Mouse (Mus musculus) liver, embryonic 14.5 days (tissue): ENCODE data around the gene Junb. TPM values are rescaled to one million over a fixed set of nuclear protein-coding genes. Genes with fewer than 3 reads are reported as not detected.
A peak's percentile ranks its signal among the peaks of the same experiment; 100 is the strongest.

Experiments
- ATAC-seq: fragments of 200-750 bp; cut with Nextera tagmentation; 2 replicates; pipeline ENCODE4 v1.8.0; 2017; ENCODE audit warnings: moderate number of reproducible peaks, mild to moderate bottlenecking, moderate library complexity; ENCODE audit not compliant: insufficient read depth
- DNase-seq, 3 experiments: peaks; one replicate each; pipeline ENCODE4 v3.0.0-alpha.2; 2012 to 2013; ENCODE audit warnings: low read depth in 3 of 3, low spot score in 3 of 3
- H3K27ac ChIP-seq: fragments of 300-500 bp; sonication (generic); 2 replicates; pipeline ENCODE4 v1.5.1; 2014; ENCODE audit warnings: moderate library complexity, mild to moderate bottlenecking, control low read depth, inconsistent platforms
- H3K27me3 ChIP-seq: fragments of 300-500 bp; sonication (generic); 2 replicates; pipeline ENCODE4 v1.6.1; 2014; ENCODE audit warnings: mild to moderate bottlenecking, low read length, moderate library complexity; ENCODE audit not compliant: control insufficient read depth, insufficient read depth
- H3K36me3 ChIP-seq: fragments of 300-500 bp; sonication (generic); replicated peaks from 2 replicates; pipeline ENCODE4 v1.6.1; 2014; ENCODE audit warnings: low read depth; ENCODE audit not compliant: control insufficient read depth, insufficient read depth
- H3K4me1 ChIP-seq, 2 experiments: fragments of 200-500 bp in 1 of 2; fragments of 300-500 bp in 1 of 2; sonication (generic) in 1 of 2; replicated peaks; 2 replicates each; pipeline ENCODE4 v1.6.1; 2012 to 2014; ENCODE audit warnings: antibody characterized with exemption in 1 of 2, inconsistent platforms in 1 of 2, low read length in 1 of 2; ENCODE audit not compliant: control insufficient read depth in 2 of 2, insufficient read depth in 2 of 2
- H3K4me2 ChIP-seq: fragments of 300-500 bp; sonication (generic); 2 replicates; pipeline ENCODE4 v1.6.1; 2014; ENCODE audit warnings: low read depth, mild to moderate bottlenecking, control low read depth, moderate library complexity
- H3K4me3 ChIP-seq, 2 experiments: fragments of 200-500 bp in 1 of 2; fragments of 300-500 bp in 1 of 2; sonication (generic) in 1 of 2; 2 replicates each; pipeline ENCODE4 v1.5.1; 2012 to 2014; ENCODE audit warnings: low read depth in 2 of 2, low read length in 2 of 2, mild to moderate bottlenecking in 2 of 2, control low read depth in 1 of 2, inconsistent platforms in 1 of 2, moderate library complexity in 1 of 2; ENCODE audit not compliant: insufficient read depth in 1 of 2
- H3K9ac ChIP-seq: fragments of 300-500 bp; sonication (generic); replicated peaks from 2 replicates; pipeline ENCODE4 v1.6.1; 2014; ENCODE audit warnings: mild to moderate bottlenecking, control low read depth, moderate library complexity
- H3K9me3 ChIP-seq: fragments of 300-500 bp; sonication (generic); 2 replicates; pipeline ENCODE4 v1.6.1; 2016; ENCODE audit warnings: low read length, mixed read lengths; ENCODE audit not compliant: control insufficient read depth
- CTCF ChIP-seq: IDR thresholded peaks from 2 replicates; pipeline ENCODE4 v1.5.1; 2016; ENCODE audit warnings: antibody characterized with exemption, low read depth, control low read depth
- EP300 ChIP-seq: IDR thresholded peaks from 2 replicates; pipeline ENCODE4 v1.6.1; 2016; ENCODE audit warnings: antibody characterized with exemption, low read depth
- WGBS: fragments of 180-500 bp; shearing (Covaris S2); extraction: QIAGEN DNeasy Blood & Tissue Kit; methylation state at CpG from one replicate; pipeline ENCODE4 v1.1.7; 2014; ENCODE audit not compliant: insufficient replicate concordance; 5-methylcytosine and 5-hydroxymethylcytosine counted together
- polyA plus RNA-seq, 2 experiments: library from polyadenylated mRNA; depleted of rRNA in 1 of 2; stranded (reverse) in 1 of 2; unstranded in 1 of 2; fragments of >200 nt; fragmentation: Nextera tagmentation in 1 of 2; extraction: Ambion mirVana in 1 of 2; gene quantifications; 2 replicates each; pipeline versions ENCODE4 v1.2.1 to v1.2.3; 2012 to 2014

Gene Junb
- polyA plus RNA-seq, 2 experiments = 8.3 to 10.5 TPM

DNA sequence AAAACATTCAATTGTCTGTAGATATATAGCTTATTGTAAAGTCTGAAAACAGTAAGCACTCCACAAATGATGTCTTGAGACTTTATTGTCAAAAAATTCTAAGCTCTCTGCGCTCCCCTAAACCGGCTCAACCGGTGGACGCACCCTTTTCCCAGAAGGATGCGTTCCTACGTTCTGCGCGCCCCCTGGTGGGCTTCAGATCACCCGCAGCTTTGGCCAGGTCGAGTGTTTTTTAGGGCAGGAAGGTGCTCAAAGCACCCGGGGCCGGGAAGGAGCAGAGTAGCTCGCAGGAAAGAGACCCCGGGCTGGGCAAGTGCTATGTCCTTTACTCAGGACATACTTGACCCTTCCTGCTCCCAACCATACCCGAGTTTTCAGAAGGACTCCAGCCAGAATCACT lies 11.3 kb upstream of the Junb start:
- peak overlapping the region; percentile 87 for H3K27ac ChIP-seq
- DNase-seq = peak; percentile 88 to 94 (median 91)
- H3K27me3 ChIP-seq = no peaks in the 10 kb centered on the region
- peaks cover 32 to 34% of the 10 kb centered on the region in 2 experiments for H3K4me1 ChIP-seq
- peak overlapping the region; percentile 81 for H3K9ac ChIP-seq
- H3K4me3 ChIP-seq = peak overlapping the region; percentile 43 to 59
- ATAC-seq = peak; percentile 76
- WGBS = 0% methylated on average over 15 of the region's 15 CpGs
- H3K36me3 ChIP-seq = no peaks in the 10 kb centered on the region
- TF ChIP-seq CTCF (peak; percentile 96), EP300 (no peak)
- no peaks in the 10 kb centered on the region for H3K9me3 ChIP-seq
- H3K4me2 ChIP-seq = peak overlapping the region; percentile 88

DNA sequence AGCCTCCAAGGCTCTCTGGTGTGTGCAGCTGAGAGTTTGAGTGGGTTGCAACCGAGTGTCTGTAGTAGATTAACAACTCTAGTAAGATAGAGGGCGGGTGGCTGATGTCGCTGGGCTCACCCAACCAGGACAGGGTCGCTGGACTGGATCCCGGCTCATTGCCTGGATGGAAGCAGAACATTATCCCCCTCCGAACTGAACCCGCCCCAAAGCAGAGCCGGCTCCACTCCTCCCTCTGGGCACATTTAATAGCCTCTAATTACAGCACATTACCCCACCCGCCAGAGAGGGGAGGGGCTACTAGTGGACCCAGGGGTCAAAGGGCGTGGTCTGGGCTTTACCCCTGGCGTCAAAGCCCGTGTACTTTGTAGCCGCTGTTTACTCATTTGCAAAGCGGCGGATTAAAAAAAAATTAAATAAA lies 10.8 kb upstream of the Junb start:
- Histone ChIP-seq H3K9ac (peak overlapping the region; percentile 81), H3K36me3 (no peaks in the 10 kb centered on the region), H3K4me2 (peak overlapping the region; percentile 88), H3K9me3 (no peaks in the 10 kb centered on the region), H3K4me1 (peaks cover 37 to 38% of the 10 kb centered on the region in 2 experiments), H3K27me3 (no peaks in the 10 kb centered on the region), H3K27ac (peak overlapping the region; percentile 87), H3K4me3 (peak overlapping the region in 1 of 2 experiments; percentile 59; a peak in 3 of 4 replicates)
- WGBS = 5% methylated on average over 15 of the region's 15 CpGs
- ATAC-seq = no peak
- TF ChIP-seq CTCF = no peak
- peak; percentile 21; the same call in 1 of the 2 replicates for TF ChIP-seq EP300
- no peak for DNase-seq

DNA sequence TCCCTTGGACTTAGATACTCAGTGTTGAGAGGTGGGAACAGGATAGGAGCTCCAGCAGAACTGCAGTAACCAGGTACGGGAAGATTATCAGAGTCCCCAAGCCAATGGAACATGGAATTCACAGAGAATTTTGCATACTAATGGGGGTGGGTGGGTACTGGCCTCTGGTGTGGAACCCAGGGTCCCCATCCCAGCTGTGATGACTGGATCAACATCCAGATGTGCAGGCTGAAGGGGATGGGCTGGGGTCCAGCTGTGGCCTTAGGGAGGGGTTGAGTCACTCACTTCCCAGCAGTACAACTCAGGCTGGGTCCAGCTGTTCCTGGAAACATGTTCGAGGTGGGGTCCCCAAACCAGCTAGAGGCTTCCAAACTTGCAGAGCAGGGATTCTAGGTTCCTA lies 9.4 kb upstream of the Junb start:
- Histone ChIP-seq H3K4me2 (no peak overlapping the region), H3K27ac (no peak overlapping the region), H3K4me3 (no peak overlapping the region), H3K9me3 (no peaks in the 10 kb centered on the region), H3K27me3 (no peaks in the 10 kb centered on the region), H3K4me1 (peaks cover 40 to 43% of the 10 kb centered on the region in 2 experiments), H3K9ac (no peak overlapping the region), H3K36me3 (no peaks in the 10 kb centered on the region)
- ATAC-seq = no peak
- DNase-seq = no peak
- 65% methylated on average over 2 of the region's 2 CpGs for WGBS
- TF ChIP-seq EP300 (no peak), CTCF (no peak)

DNA sequence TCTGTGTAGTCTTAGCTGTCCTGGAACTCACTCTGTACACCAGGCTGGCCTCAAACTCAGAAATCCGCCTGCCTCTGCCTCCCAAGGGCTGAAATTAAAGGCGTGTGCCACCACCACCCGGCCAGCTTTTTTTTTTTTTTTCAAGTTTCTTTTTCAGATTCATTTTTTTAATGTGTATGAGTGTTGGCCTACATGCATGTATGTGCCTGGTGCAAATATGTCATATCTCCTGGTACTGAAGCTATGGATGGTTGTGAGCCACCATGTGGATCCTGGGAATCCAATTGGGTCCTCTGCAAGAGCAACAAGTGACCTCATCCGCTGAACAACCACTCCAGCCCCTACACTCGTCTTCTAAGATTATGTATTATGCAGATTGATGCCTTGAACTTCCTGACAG lies 8.9 kb upstream of the Junb start:
- TF ChIP-seq EP300 = no peak
- TF ChIP-seq CTCF = no peak
- H3K4me3 ChIP-seq = no peak overlapping the region
- H3K36me3 ChIP-seq = no peaks in the 10 kb centered on the region
- ATAC-seq (no peak), DNase-seq (no peak)
- H3K9ac ChIP-seq = no peak overlapping the region
- H3K4me2 ChIP-seq = no peak overlapping the region
- H3K9me3 ChIP-seq = no peaks in the 10 kb centered on the region
- peaks cover 43 to 46% of the 10 kb centered on the region in 2 experiments for H3K4me1 ChIP-seq
- no peak overlapping the region for H3K27ac ChIP-seq
- H3K27me3 ChIP-seq = no peaks in the 10 kb centered on the region
- 70% methylated on average over 5 of the region's 5 CpGs for WGBS

GRCm38 (mm10) chr8:84986379-84986945 lies 7.9 kb upstream of the Junb start:
- WGBS = 22% methylated on average over 8 of the region's 8 CpGs
- DNase-seq (no peak), ATAC-seq (no peak)
- peak overlapping the region; percentile 64 for H3K9ac ChIP-seq
- H3K27ac ChIP-seq = peak overlapping the region; percentile 60
- H3K4me3 ChIP-seq = peak overlapping the region; percentile 41 to 55
- no peaks in the 10 kb centered on the region for H3K27me3 ChIP-seq
- H3K4me2 ChIP-seq = peak overlapping the region; percentile 99
- H3K9me3 ChIP-seq = no peaks in the 10 kb centered on the region
- TF ChIP-seq CTCF = no peak
- peak; percentile 53 for TF ChIP-seq EP300
- H3K4me1 ChIP-seq = peaks cover 43 to 46% of the 10 kb centered on the region in 2 experiments
- H3K36me3 ChIP-seq = no peaks in the 10 kb centered on the region
